Mouse (Mus musculus) CH12.LX (cell line): ENCODE data around the gene Smtn.

Experiments used
- CHD2 ChIP-seq: IDR thresholded peaks from 2 replicates; pipeline ENCODE4 v1.6.1; 2011; ENCODE audit warnings: low read length, improper control_type of control experiment
- CTCF ChIP-seq, 2 experiments: IDR thresholded peaks in 1 of 2; conservative IDR thresholded peaks in 1 of 2; 2 replicates each; pipeline ENCODE4 v1.5.1; 2011 to 2012; ENCODE audit warnings: low read depth in 2 of 2, low read length in 2 of 2, improper control_type of control experiment in 1 of 2, inconsistent platforms in 1 of 2, mild to moderate bottlenecking in 1 of 2, moderate library complexity in 1 of 2
- POLR2A ChIP-seq: IDR thresholded peaks from 2 replicates; pipeline ENCODE4 v1.6.1; 2011; ENCODE audit warnings: low read depth, mild to moderate bottlenecking, improper control_type of control experiment, low read length

- TF ChIP-seq POLR2A (no peak), CTCF (conservative IDR thresholded peaks at IDR 0.05 in 1 of 2, IDR thresholded peaks at IDR 0.05 in 1 of 2; ENCODE audit: low read depth in 2 of 2, low read length in 2 of 2) (no peak), CHD2 (no peak)
These were observed 32.7 kb upstream of the Smtn start for GRCm38 (mm10) chr11:3573092-3573491.
